Mouse (Mus musculus) small intestine, adult 2 months (tissue): ENCODE data around the gene St6galnac3. TPM values are rescaled to one million over a fixed set of nuclear protein-coding genes. Genes with fewer than 3 reads are reported as not detected.
"Not testable (repeated sequence)": the region's sequence is repeated elsewhere in the genome, so short reads cannot be mapped to it uniquely, and the experiment has no call there.

ENCODE experiments used
- H3K27ac ChIP-seq: fragments of 200-500 bp; 2 replicates; pipeline ENCODE4 v1.5.1; 2012; ENCODE audit warnings: low read depth, low read length, control low read depth, inconsistent platforms; ENCODE audit not compliant: insufficient read depth
- H3K27me3 ChIP-seq: fragments of 200-500 bp; 2 replicates; pipeline ENCODE4 v1.6.1; 2012; ENCODE audit warnings: mild to moderate bottlenecking, moderate library complexity, low read length, inconsistent platforms; ENCODE audit not compliant: control insufficient read depth, insufficient read depth
- H3K36me3 ChIP-seq: fragments of 200-500 bp; 2 replicates; pipeline ENCODE4 v1.6.1; 2012; ENCODE audit warnings: mild to moderate bottlenecking, low read length, control low read depth, inconsistent platforms; ENCODE audit not compliant: control insufficient read depth, insufficient read depth
- H3K4me1 ChIP-seq: fragments of 200-500 bp; 2 replicates; pipeline ENCODE4 v1.6.1; 2012; ENCODE audit warnings: low read length, inconsistent platforms, mixed read lengths; ENCODE audit not compliant: control insufficient read depth, insufficient read depth, insufficient read length
- H3K4me3 ChIP-seq: fragments of 200-500 bp; 2 replicates; pipeline ENCODE4 v1.5.1; 2012; ENCODE audit warnings: low read depth, mild to moderate bottlenecking, control low read depth, inconsistent platforms, low read length, moderate library complexity
- CTCF ChIP-seq: fragments of 200-500 bp; IDR thresholded peaks from 2 replicates; pipeline ENCODE4 v1.5.1; 2012; ENCODE audit warnings: low read depth, mild to moderate bottlenecking, control low read depth, inconsistent platforms, low read length, moderate library complexity, mixed read lengths; ENCODE audit not compliant: insufficient replicate concordance, insufficient read length; ENCODE audit errors: extremely low read depth
- POLR2A ChIP-seq: fragments of 200-500 bp; IDR thresholded peaks from 2 replicates; pipeline ENCODE4 v1.6.1; 2012; ENCODE audit warnings: low read depth, mild to moderate bottlenecking, control low read depth, inconsistent platforms, low read length, moderate library complexity
- WGBS: fragments of 180-500 bp; shearing (Covaris S2); methylation state at CpG from one replicate; pipeline ENCODE4 v1.1.7; 2018; 5-methylcytosine and 5-hydroxymethylcytosine counted together
- polyA plus RNA-seq: library from polyadenylated mRNA; depleted of rRNA; stranded (reverse); fragments of >200 nt; gene quantifications from 2 replicates; pipeline ENCODE4 v1.2.3, GENCODE M21; 2012

Gene St6galnac3
- polyA plus RNA-seq, 1 experiment = 1.1 TPM

GRCm38 (mm10) chr3:153761171-153761570 lies 36.2 kb upstream of the St6galnac3 start:
- Histone ChIP-seq H3K27ac (no peak overlapping the region), H3K4me3 (no peak overlapping the region), H3K27me3 (no peaks in the 10 kb centered on the region), H3K4me1 (no peaks in the 10 kb centered on the region), H3K36me3 (no peaks in the 10 kb centered on the region)
- WGBS = 86% methylated on average over 17 of the region's 17 CpGs
- TF ChIP-seq POLR2A (no peak), CTCF (no peak)

- Histone ChIP-seq H3K27me3 (no peaks in the 10 kb centered on the region; the same call in 1 of the 2 replicates), H3K36me3 (no peaks in the 10 kb centered on the region), H3K27ac (no peak overlapping the region), H3K4me1 (no peaks in the 10 kb centered on the region), H3K4me3 (no peak overlapping the region)
- no peak for TF ChIP-seq POLR2A
- TF ChIP-seq CTCF = no peak
Measured at GRCm38 (mm10) chr3:153759269-153759668, 34.3 kb upstream of the St6galnac3 start.

GRCm38 (mm10) chr3:153756500-153756996 lies 31.6 kb upstream of the St6galnac3 start:
- no peaks in the 10 kb centered on the region for H3K36me3 ChIP-seq
- H3K4me3 ChIP-seq = no peak overlapping the region
- WGBS = 93% methylated on average over 2 of the region's 2 CpGs
- TF ChIP-seq POLR2A (no peak), CTCF (no peak)
- no peaks in the 10 kb centered on the region for H3K4me1 ChIP-seq
- H3K27me3 ChIP-seq = no peaks in the 10 kb centered on the region; the same call in 1 of the 2 replicates
- H3K27ac ChIP-seq = no peak overlapping the region

- H3K4me1 ChIP-seq, H3K27me3 ChIP-seq, H3K4me3 ChIP-seq, H3K36me3 ChIP-seq, H3K27ac ChIP-seq: not testable (repeated sequence)
- WGBS = 70% methylated on average over 14 of the region's 14 CpGs
Measured at GRCm38 (mm10) chr3:153755785-153756326, 30.9 kb upstream of the St6galnac3 start.

GRCm38 (mm10) chr3:153751435-153751834 lies 26.5 kb upstream of the St6galnac3 start:
- Histone ChIP-seq H3K4me1 (no peaks in the 10 kb centered on the region), H3K27ac (no peak overlapping the region), H3K27me3 (no peaks in the 10 kb centered on the region; the same call in 1 of the 2 replicates), H3K36me3 (no peaks in the 10 kb centered on the region), H3K4me3 (no peak overlapping the region)
- TF ChIP-seq POLR2A = no peak
- TF ChIP-seq CTCF = no peak
- WGBS = 53% methylated on average over 1 of the region's 1 CpGs

- H3K4me3 ChIP-seq = no peak overlapping the region
Measured at GRCm38 (mm10) chr3:153749359-153749758, 24.4 kb upstream of the St6galnac3 start.

GRCm38 (mm10) chr3:153748293-153748692 lies 23.3 kb upstream of the St6galnac3 start:
- Histone ChIP-seq H3K36me3 (no peaks in the 10 kb centered on the region), H3K27me3 (no peaks in the 10 kb centered on the region; the same call in 1 of the 2 replicates), H3K4me1 (0 out of 2 replicates have a peak, but pooled peaks cover 2% of the 10 kb centered on the region), H3K27ac (no peak overlapping the region), H3K4me3 (no peak overlapping the region)
- TF ChIP-seq CTCF (no peak), POLR2A (no peak)
- 91% methylated on average over 3 of the region's 3 CpGs for WGBS

More at GRCm38 (mm10) chr3:153749359-153749758, 24.4 kb upstream of the St6galnac3 start:
- H3K27me3 ChIP-seq = no peaks in the 10 kb centered on the region; the same call in 1 of the 2 replicates
- no peak overlapping the region for H3K27ac ChIP-seq
- H3K36me3 ChIP-seq = no peaks in the 10 kb centered on the region
- 79% methylated on average over 6 of the region's 6 CpGs for WGBS
- 0 out of 2 replicates have a peak, but pooled peaks cover 2% of the 10 kb centered on the region for H3K4me1 ChIP-seq
- TF ChIP-seq POLR2A = no peak
- TF ChIP-seq CTCF = no peak
